8 mouse cellular contexts compared by ENCODE assay signal in the genomic region with DNA sequence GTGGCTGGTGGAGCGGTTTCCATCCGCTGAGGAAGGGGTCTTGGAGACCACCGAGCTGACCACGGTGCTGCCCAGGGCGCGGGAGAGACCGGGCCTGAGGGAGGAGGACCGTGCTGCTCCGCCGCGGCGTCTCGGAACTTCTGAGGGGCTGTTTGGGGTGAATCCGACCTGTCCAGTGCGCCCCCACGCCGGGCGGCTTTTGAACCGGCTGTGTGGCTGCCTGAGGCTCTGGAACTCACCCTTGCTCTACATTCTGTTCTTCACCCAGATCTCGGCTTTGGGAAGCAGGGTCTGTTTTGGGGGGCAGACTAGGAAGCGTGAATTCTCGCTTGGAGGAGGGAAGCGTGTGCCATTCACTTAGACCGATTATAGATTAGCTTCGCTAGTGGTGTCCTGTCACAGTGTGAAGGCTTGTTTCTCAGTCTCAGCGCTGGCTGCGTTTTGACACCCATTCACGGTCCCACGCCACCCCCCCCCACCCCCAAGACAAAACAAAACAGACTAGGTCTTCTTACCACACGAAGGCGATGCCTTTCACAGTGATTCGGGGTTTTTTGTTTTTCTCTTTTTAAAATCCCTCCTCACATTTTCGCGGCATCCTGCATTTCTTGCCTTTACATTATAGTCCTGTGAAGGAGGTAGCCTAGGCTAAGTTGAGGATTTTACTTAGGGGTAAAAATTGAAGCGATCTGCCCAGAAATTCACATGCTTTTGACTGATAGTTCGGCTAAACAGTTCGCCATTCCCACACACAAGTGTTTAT. TPM values are rescaled to one million over a fixed set of nuclear protein-coding genes. Genes with fewer than 3 reads are reported as not detected.
DNase-seq lines count a peak whose midpoint lies in the region; ATAC-seq and TF ChIP-seq lines count a peak whose summit lies in the region.

No protein-coding gene starts in this region.

- H3K4me1 ChIP-seq in forebrain, embryonic 12.5 days = peaks cover 14% of the 10 kb centered on the region
- H3K4me1 ChIP-seq in limb, embryonic 12.5 days (replicated peaks) = peaks cover 8% of the 10 kb centered on the region

- H3K36me3 ChIP-seq in forebrain, embryonic 12.5 days (replicated peaks) = peaks cover 4% of the 10 kb centered on the region; the same call in 1 of the 2 replicates
- no peaks in the 10 kb centered on the region; the same call in 1 of the 2 replicates for H3K36me3 ChIP-seq in limb, embryonic 12.5 days
- no peaks in the 10 kb centered on the region for H3K36me3 ChIP-seq in myocyte (ENCODE audit: control insufficient read depth, insufficient read depth)

- H3K4me2 ChIP-seq in forebrain, embryonic 12.5 days = peak overlapping the region; percentile 65
- peak overlapping the region; percentile 64 for H3K4me2 ChIP-seq in limb, embryonic 12.5 days
- peak overlapping the region; percentile 87 for H3K4me2 ChIP-seq in myocyte (ENCODE audit: low read depth)

- WGBS in forebrain, embryonic 12.5 days = 5% methylated on average over 33 of the region's 37 CpGs
- WGBS in limb, embryonic 12.5 days = 5% methylated on average over 37 of the region's 37 CpGs

- no peak for TF ChIP-seq POLR2A in myocyte (IDR thresholded peaks at IDR 0.05; ENCODE audit: insufficient read length, low read depth)

- H3K27me3 ChIP-seq in forebrain, embryonic 12.5 days = 0 out of 2 replicates have a peak, but pooled peaks cover 5% of the 10 kb centered on the region
- no peaks in the 10 kb centered on the region for H3K27me3 ChIP-seq in limb, embryonic 12.5 days
- no peaks in the 10 kb centered on the region for H3K27me3 ChIP-seq in myocyte (ENCODE audit: control insufficient read depth, insufficient read depth, insufficient read length)

- H3K27ac ChIP-seq in left cerebral cortex, adult 2 months = peak overlapping the region; percentile 98
- peak overlapping the region; percentile 96 for H3K27ac ChIP-seq in forebrain, embryonic 12.5 days
- H3K27ac ChIP-seq in limb, embryonic 12.5 days = peak overlapping the region; percentile 96

- ATAC-seq in forebrain, embryonic 12.5 days (ENCODE audit: low FRiP score) = peak; percentile 87
- ATAC-seq in limb, embryonic 12.5 days (ENCODE audit: insufficient number of reproducible peaks, insufficient read depth, low FRiP score, low TSS enrichment, low read depth) = peak; percentile 67

- intact Hi-C loops in left cerebral cortex, adult 2 months (cut with DNase I) = loop anchor here (1.0 kb wide), 1 partner anchor 14 kb away; a partner anchor contains a TSS
- intact Hi-C loops in left cerebral cortex, postnatal 4 days (cut with DNase I) = no loop called here

- H3K9ac ChIP-seq in forebrain, embryonic 12.5 days = peak overlapping the region; percentile 95
- peak overlapping the region; percentile 95 for H3K9ac ChIP-seq in limb, embryonic 12.5 days (replicated peaks)

- H3K4me3 ChIP-seq in left cerebral cortex, adult 2 months = peak overlapping the region; percentile 89
- peak overlapping the region; percentile 92 for H3K4me3 ChIP-seq in forebrain, embryonic 12.5 days (replicated peaks)
- peak overlapping the region; percentile 92 for H3K4me3 ChIP-seq in limb, embryonic 12.5 days (replicated peaks)
- peak overlapping the region; percentile 87 for H3K4me3 ChIP-seq in myocyte

- DNase-seq in left cerebral cortex, adult 2 months (ENCODE audit: extremely low spot score in 1 of 2, low spot score in 2 of 2) = no peak
- DNase-seq in left cerebral cortex, postnatal 4 days = no peak
- DNase-seq in R1 (ENCODE audit: low read depth, low spot score) = peak; percentile 44
- no peak for DNase-seq in ovary, postnatal 36 days (ENCODE audit: low spot score)
- DNase-seq in cerebellum, postnatal 25 days = no peak

- no peaks in the 10 kb centered on the region for H3K9me3 ChIP-seq in forebrain, embryonic 12.5 days
- H3K9me3 ChIP-seq in limb, embryonic 12.5 days = no peaks in the 10 kb centered on the region

- peak overlapping the region; percentile 67 for H3ac ChIP-seq in myocyte (ENCODE audit: control insufficient read depth, insufficient read length)

- peaks cover 50% of the 10 kb centered on the region for H3K79me2 ChIP-seq in myocyte (ENCODE audit: control insufficient read depth, insufficient read depth)

- TF ChIP-seq CTCF in left cerebral cortex, adult 2 months (IDR thresholded peaks at IDR 0.05) = no peak

TF ChIP-seq in myocyte, 11 proteins besides CTCF, POLR2A, EP300 and RAD21:
- no peak for TF ChIP-seq MYOG (IDR thresholded peaks at IDR 0.05; ENCODE audit: control insufficient read depth in 1 of 3, insufficient read depth in 1 of 3, insufficient read length in 2 of 3, low read depth in 2 of 3)
- TF ChIP-seq TCF3 (IDR thresholded peaks at IDR 0.05; ENCODE audit: insufficient read length, low read depth) = no peak
- TF ChIP-seq E2F4 (IDR thresholded peaks at IDR 0.05; ENCODE audit: insufficient read depth) = no peak
- no peak for TF ChIP-seq REST (IDR thresholded peaks at IDR 0.05; ENCODE audit: insufficient read depth, insufficient read length)
- TF ChIP-seq MYOD1 (IDR thresholded peaks at IDR 0.05; ENCODE audit: control insufficient read depth in 1 of 3, insufficient read length in 2 of 3, low read depth in 2 of 3) = no peak
- no peak for TF ChIP-seq CEBPB (IDR thresholded peaks at IDR 0.05; ENCODE audit: insufficient read depth, poor library complexity, severe bottlenecking)
- TF ChIP-seq SRF (IDR thresholded peaks at IDR 0.05; ENCODE audit: control insufficient read depth, insufficient read length, low read depth) = no peak
- no peak for TF ChIP-seq TCF12 (IDR thresholded peaks at IDR 0.05; ENCODE audit: insufficient read depth, poor library complexity, severe bottlenecking)
- no peak for TF ChIP-seq POLR2AphosphoS2 (IDR thresholded peaks at IDR 0.05; ENCODE audit: insufficient read length, low read depth)
- TF ChIP-seq MAX (IDR thresholded peaks at IDR 0.05; ENCODE audit: low read depth) = no peak
- TF ChIP-seq USF1 (IDR thresholded peaks at IDR 0.05; ENCODE audit: low read depth) = no peak

RNA-seq across cellular contexts. Expression of a gene that starts 0.6 kb away (rescaled TPM):
- 10 to 100 TPM; 44.0 to 51.4 TPM for total RNA-seq in left cerebral cortex, adult 2 months (2021)
- total RNA-seq in left cerebral cortex, postnatal 4 days (2021) = 10 to 100 TPM; 38.0 to 40.8 TPM
- polyA plus RNA-seq in forebrain, embryonic 12.5 days (2016; fragmentation: Nextera tagmentation; extraction: Ambion mirVana) = 45.6 and 49.6 TPM in 2 replicates
- polyA plus RNA-seq in limb, embryonic 12.5 days (2016; fragmentation: Nextera tagmentation; extraction: Ambion mirVana) = 34.4 and 43.2 TPM in 2 replicates
- polyA plus RNA-seq in myocyte (2012; fragmentation: generic; extraction: Trizol) = 32.8 TPM

RNA-seq across cellular contexts. Expression of a gene that starts 14.0 kb away (rescaled TPM):
- total RNA-seq in left cerebral cortex, adult 2 months (2021) = 100 to 1,000 TPM; 519 to 532 TPM
- 100 to 1,000 TPM; 267 to 273 TPM for total RNA-seq in left cerebral cortex, postnatal 4 days (2021)
- polyA plus RNA-seq in forebrain, embryonic 12.5 days (2016; fragmentation: Nextera tagmentation; extraction: Ambion mirVana) = 146 and 154 TPM in 2 replicates
- 109 TPM in 2 replicates for polyA plus RNA-seq in limb, embryonic 12.5 days (2016; fragmentation: Nextera tagmentation; extraction: Ambion mirVana)
- polyA plus RNA-seq in myocyte (2012; fragmentation: generic; extraction: Trizol) = 206 TPM
